Mouse (Mus musculus) heart, adult 2 months (tissue): ENCODE results near the gene Cdh4.

ENCODE experiments used
- CTCF ChIP-seq: fragments of 200-600 bp; IDR thresholded peaks from 2 replicates; pipeline ENCODE4 v1.8.1; 2022; ENCODE audit warnings: antibody characterized with exemption, mild to moderate bottlenecking, moderate library complexity
- POLR2A ChIP-seq: fragments of 200-500 bp; IDR thresholded peaks from 2 replicates; pipeline ENCODE4 v1.6.1; 2011; ENCODE audit warnings: mild to moderate bottlenecking, low read depth, low read length, control low read depth; ENCODE audit not compliant: insufficient read depth

- TF ChIP-seq POLR2A (no peak), CTCF (no peak)
Measured at GRCm38 (mm10) chr2:179488526-179489139, 46.4 kb downstream of the Cdh4 start.
